Mouse (Mus musculus) G1E-ER4 (cell line): ENCODE measurements around the gene Gm3138. TPM values are rescaled to one million over a fixed set of nuclear protein-coding genes. Genes with fewer than 3 reads are reported as not detected.
"Not testable (repeated sequence)": the region's sequence is repeated elsewhere in the genome, so short reads cannot be mapped to it uniquely, and the experiment has no call there.

Experiments
- GATA1 ChIP-seq: IDR thresholded peaks from one replicate; pipeline ENCODE4 v1.8.0; 2012; ENCODE audit warnings: low read length, inconsistent platforms
- polyA plus RNA-seq: library from polyadenylated mRNA; stranded (reverse); fragments of >175 nt; gene quantifications from 2 replicates; pipeline ENCODE4 v1.2.3, GENCODE M21; 2012

The Gm3138 gene
- polyA plus RNA-seq, result not detected in 2 replicates

DNA sequence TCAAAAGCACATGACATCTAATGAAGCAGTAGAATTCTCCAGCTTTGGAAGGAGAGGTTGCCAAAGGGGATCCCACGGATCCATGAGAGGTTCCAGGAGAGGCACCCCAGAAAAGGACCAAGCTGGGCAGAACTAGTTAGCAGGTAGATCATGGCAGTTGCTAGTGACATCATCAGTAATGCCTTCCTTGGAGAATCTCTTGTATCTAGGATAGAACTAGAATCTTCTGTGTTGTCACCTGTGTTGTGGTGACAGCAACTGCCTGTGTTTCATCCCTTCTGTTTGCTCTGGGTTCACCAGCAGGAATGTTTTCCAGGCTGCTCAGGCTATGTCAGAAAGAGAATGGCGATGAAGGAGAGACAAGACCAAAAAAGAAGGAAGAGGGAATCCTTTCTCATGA is at the start of gene Gm3138:
Gene Gm3138 (plus strand): TSS at position 301 of the 400 bp plus-strand sequence.
- not testable (repeated sequence) for TF ChIP-seq GATA1

Other genes starting within 250 kb of the Gm3138 start
- gene Gm5796, start 225.7 kb upstream of the Gm3138 start, polyA plus RNA-seq, result not detected in 2 replicates
- not detected in 2 replicates for gene Gm3115, start 165.5 kb upstream of the Gm3138 start, polyA plus RNA-seq
- gene Gm8108, start 139.1 kb upstream of the Gm3138 start, polyA plus RNA-seq, result not detected in 2 replicates
- not detected in 2 replicates for gene Gm3127, start 84.6 kb upstream of the Gm3138 start, polyA plus RNA-seq
- gene Gm2974, start 67.1 kb upstream of the Gm3138 start, polyA plus RNA-seq, result not detected in 2 replicates
- gene Gm3149, start 67.7 kb downstream of the Gm3138 start, polyA plus RNA-seq, result not detected in 2 replicates
- not detected in 2 replicates for gene 2610042L04Rik, start 85.1 kb downstream of the Gm3138 start, polyA plus RNA-seq
- gene Gm3159, start 147.9 kb downstream of the Gm3138 start, polyA plus RNA-seq, result not detected in 2 replicates
- gene Gm3164, start 165.8 kb downstream of the Gm3138 start, polyA plus RNA-seq, result not detected in 2 replicates
- gene Gm3173, start 181.4 kb downstream of the Gm3138 start, polyA plus RNA-seq, result not detected in 2 replicates
- not detected in 2 replicates for gene Gm3182, start 232.1 kb downstream of the Gm3138 start, polyA plus RNA-seq